Mouse (Mus musculus) liver, embryonic 13.5 days (tissue): ENCODE measurements at regions not wholly inside any gene's neighbourhood (a gene's known extent, or its start where the extent isn't known, plus 50 kb on each side); places are given as distances from the start of the nearest gene placed in this dataset.

Source experiments
- ATAC-seq: fragments of 200-750 bp; cut with Nextera tagmentation; 2 replicates; pipeline ENCODE4 v1.8.0; 2017; ENCODE audit warnings: low read depth, mild to moderate bottlenecking, moderate number of reproducible peaks, moderate library complexity
- DNase-seq: peaks from one replicate; pipeline ENCODE4 v3.0.0; 2022
- H3K27ac ChIP-seq: fragments of 300-500 bp; sonication (generic); 2 replicates; pipeline ENCODE4 v1.5.1; 2015; ENCODE audit warnings: moderate library complexity, mild to moderate bottlenecking, inconsistent platforms
- H3K27me3 ChIP-seq: fragments of 300-500 bp; sonication (generic); 2 replicates; pipeline ENCODE4 v1.6.1; 2015; ENCODE audit warnings: mild to moderate bottlenecking, inconsistent platforms
- H3K36me3 ChIP-seq: fragments of 300-500 bp; sonication (generic); 2 replicates; pipeline ENCODE4 v1.6.1; 2015; ENCODE audit warnings: mild to moderate bottlenecking, inconsistent platforms
- H3K4me1 ChIP-seq: fragments of 300-500 bp; sonication (generic); replicated peaks from 2 replicates; pipeline ENCODE4 v1.6.1; 2015; ENCODE audit warnings: inconsistent platforms
- H3K4me2 ChIP-seq: fragments of 300-500 bp; sonication (generic); 2 replicates; pipeline ENCODE4 v1.6.1; 2015; ENCODE audit warnings: inconsistent platforms, mild to moderate bottlenecking, moderate library complexity
- H3K4me3 ChIP-seq: fragments of 300-500 bp; sonication (generic); replicated peaks from 2 replicates; pipeline ENCODE4 v1.5.1; 2015; ENCODE audit warnings: mild to moderate bottlenecking, inconsistent platforms
- H3K9ac ChIP-seq: fragments of 300-500 bp; sonication (generic); 2 replicates; pipeline ENCODE4 v1.6.1; 2015; ENCODE audit warnings: mild to moderate bottlenecking, inconsistent platforms
- H3K9me3 ChIP-seq: fragments of 300-500 bp; sonication (generic); replicated peaks from 2 replicates; pipeline ENCODE4 v1.6.1; 2016; ENCODE audit warnings: inconsistent platforms
- WGBS: fragments of 180-500 bp; shearing (Covaris S2); methylation state at CpG from one replicate; pipeline ENCODE4 v1.1.7; 2015; ENCODE audit not compliant: insufficient replicate concordance; 5-methylcytosine and 5-hydroxymethylcytosine counted together

DNA sequence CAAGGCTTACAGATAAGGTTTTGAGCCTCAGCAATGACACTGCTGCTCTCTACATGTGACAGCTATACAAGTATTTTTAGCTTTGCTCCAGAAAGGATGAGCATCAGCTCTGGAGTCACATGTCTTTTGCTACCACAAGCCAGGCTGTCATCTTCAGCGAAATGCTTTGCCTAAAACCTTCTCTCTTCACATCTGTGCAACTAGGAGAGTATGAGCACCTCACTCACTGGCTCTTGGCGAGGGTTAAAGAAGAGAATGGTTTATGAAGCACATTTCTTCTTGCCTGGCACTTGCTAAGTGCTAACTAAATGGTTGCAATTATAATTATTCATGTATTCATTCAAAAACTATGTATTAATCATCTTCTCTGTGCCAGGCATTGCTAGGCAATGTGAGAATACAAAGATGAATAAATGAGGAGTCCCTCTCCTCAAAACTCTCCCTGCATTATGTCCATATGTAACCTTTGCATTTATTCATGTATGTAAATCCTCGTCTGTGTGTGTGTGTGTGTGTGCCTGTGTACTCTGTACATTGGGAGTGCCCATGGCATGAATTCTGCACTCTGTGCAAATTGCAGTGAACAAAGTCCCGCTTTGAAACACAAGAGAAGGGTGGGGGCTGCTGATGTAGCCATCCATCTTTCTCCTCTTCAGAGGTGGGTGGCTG is 682.0 kb downstream of the Gsdmc2 start:
- no peak overlapping the region for H3K9ac ChIP-seq
- WGBS: 40% methylated on average over 4 of the region's 4 CpGs
- no peaks in the 10 kb centered on the region for H3K9me3 ChIP-seq
- H3K27me3 ChIP-seq: no peaks in the 10 kb centered on the region
- no peak overlapping the region for H3K27ac ChIP-seq
- DNase-seq (no peak), ATAC-seq (no peak)
- no peak overlapping the region for H3K4me3 ChIP-seq
- no peaks in the 10 kb centered on the region for H3K36me3 ChIP-seq
- H3K4me1 ChIP-seq: no peaks in the 10 kb centered on the region
- no peak overlapping the region for H3K4me2 ChIP-seq

DNA sequence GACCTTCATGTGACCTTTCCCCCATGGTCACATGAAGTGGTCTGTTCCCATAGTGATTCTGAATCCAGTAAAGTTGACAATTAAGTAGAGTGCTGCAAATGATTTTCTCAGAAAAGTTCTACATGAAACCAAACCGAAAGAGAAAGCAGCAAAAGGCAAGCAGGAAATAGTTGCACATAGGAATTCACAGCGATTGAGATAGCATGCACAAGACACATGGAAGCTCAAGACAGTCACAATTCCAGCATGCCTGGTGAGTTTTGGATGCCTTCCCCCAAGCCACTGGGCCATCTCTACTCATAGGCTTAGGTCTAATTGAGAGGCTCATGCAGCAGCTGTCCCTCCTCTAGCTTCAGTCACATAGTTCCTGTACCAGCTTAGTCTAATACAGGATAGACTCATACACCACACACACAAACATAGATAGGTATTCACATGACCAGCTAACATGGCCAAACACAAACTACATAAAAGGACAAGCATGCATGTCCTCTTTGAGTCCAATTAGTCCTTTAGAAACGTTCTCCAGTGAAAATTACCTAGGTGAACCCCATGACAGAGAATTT is 721.8 kb downstream of the Gsdmc2 start:
- no peak overlapping the region for H3K4me3 ChIP-seq
- H3K27me3 ChIP-seq: no peaks in the 10 kb centered on the region
- ATAC-seq (no peak), DNase-seq (no peak)
- WGBS: 55% methylated on average over 3 of the region's 3 CpGs
- H3K36me3 ChIP-seq: no peaks in the 10 kb centered on the region
- no peak overlapping the region for H3K4me2 ChIP-seq
- no peak overlapping the region for H3K9ac ChIP-seq
- H3K9me3 ChIP-seq: no peaks in the 10 kb centered on the region
- no peaks in the 10 kb centered on the region for H3K4me1 ChIP-seq
- H3K27ac ChIP-seq: no peak overlapping the region

DNA sequence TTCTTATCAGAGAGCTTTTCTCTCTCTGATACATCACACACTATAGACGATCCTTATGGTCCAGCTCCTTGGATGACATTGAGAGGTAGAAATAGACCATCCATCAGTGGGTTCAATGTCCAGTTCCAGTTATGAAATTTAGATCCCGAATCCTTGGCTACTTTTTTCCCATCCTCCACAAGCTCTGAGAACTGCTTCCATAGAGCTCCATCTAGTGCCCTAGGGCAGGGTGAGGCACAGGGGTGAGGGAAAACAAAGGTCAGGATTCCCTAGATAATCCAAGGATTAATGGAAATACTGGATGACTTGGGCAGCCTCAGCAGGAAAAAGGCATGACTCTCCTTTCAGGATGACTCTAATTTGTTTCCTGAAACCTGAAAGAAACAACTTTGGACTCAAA is 732.1 kb downstream of the Gsdmc2 start:
- H3K4me1 ChIP-seq: no peaks in the 10 kb centered on the region
- no peaks in the 10 kb centered on the region for H3K36me3 ChIP-seq
- ATAC-seq (no peak), DNase-seq (no peak)
- no peaks in the 10 kb centered on the region for H3K27me3 ChIP-seq
- no peak overlapping the region for H3K27ac ChIP-seq
- no peak overlapping the region for H3K9ac ChIP-seq
- H3K9me3 ChIP-seq: no peaks in the 10 kb centered on the region
- H3K4me3 ChIP-seq: no peak overlapping the region
- H3K4me2 ChIP-seq: no peak overlapping the region
- 56% methylated on average over 2 of the region's 2 CpGs for WGBS

DNA sequence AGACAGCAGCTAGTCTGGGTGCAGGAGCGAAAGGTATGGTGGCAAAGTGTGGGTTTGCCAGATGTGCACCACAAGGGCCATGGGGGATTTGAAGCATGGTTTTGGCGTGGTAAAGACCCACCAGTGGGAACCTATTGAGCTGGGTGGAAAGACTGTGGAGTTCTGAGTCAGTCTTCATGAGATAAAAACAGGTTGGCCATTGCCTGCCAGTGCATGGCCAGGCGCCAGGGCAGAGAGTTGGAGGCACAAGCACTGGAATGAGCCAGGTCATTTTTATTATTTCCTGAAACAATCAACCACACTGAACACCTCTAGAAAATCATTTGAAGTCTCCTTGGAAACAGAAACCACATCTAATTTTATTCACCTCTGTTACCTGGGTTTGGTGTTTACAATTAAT is 744.9 kb downstream of the Gsdmc2 start:
- Histone ChIP-seq H3K27ac (no peak overlapping the region), H3K4me2 (no peak overlapping the region), H3K4me1 (no peaks in the 10 kb centered on the region), H3K4me3 (no peak overlapping the region), H3K9me3 (no peaks in the 10 kb centered on the region), H3K36me3 (no peaks in the 10 kb centered on the region), H3K27me3 (no peaks in the 10 kb centered on the region), H3K9ac (no peak overlapping the region)
- ATAC-seq (no peak), DNase-seq (no peak)
- WGBS: 61% methylated on average over 3 of the region's 3 CpGs

DNA sequence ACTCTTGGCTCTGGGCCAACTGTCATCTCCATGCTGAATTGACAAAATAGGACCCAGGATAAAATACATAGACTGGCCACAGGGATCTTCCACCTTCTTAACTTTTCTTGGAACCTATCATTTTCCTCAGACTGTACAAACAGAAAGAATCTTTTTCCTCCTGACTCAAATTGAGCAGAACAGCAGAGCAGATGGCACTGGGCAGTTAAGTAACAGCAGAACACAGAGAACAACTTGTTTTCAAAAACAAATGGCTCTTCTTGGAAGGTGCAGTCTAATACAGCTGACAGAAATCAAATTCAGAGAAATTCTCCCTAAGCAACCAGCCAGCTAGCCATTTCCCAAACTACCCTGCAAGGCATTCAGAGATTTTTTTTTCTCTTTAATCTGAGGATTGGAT is 763.0 kb downstream of the Gsdmc2 start:
- no peak overlapping the region for H3K4me3 ChIP-seq
- no peak for DNase-seq
- no peak overlapping the region for H3K27ac ChIP-seq
- no peaks in the 10 kb centered on the region for H3K9me3 ChIP-seq
- ATAC-seq: no peak
- H3K4me2 ChIP-seq: no peak overlapping the region
- H3K27me3 ChIP-seq: no peaks in the 10 kb centered on the region
- H3K4me1 ChIP-seq: no peaks in the 10 kb centered on the region
- H3K9ac ChIP-seq: no peak overlapping the region
- H3K36me3 ChIP-seq: no peaks in the 10 kb centered on the region

DNA sequence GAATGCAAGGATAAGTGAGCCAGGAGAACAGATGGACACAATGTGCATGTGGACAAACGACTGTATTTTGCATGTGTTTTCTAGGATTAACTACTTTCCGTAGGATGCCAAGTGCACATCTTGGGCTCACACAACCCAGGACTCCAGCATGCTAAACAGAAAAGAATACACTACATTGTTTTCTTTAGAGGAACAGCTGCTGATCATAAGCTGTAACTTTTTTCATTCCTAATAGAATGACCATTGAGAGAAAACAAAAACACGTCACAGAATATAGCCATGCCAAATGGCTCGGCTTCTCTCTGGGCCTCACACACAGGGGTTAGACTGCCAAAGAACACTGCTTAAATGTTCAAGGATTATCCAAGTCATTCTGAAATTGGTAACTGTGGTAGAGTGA is 765.2 kb downstream of the Gsdmc2 start:
- WGBS: 78% methylated on average over 4 of the region's 4 CpGs
- Histone ChIP-seq H3K4me2 (no peak overlapping the region), H3K4me3 (no peak overlapping the region), H3K9ac (no peak overlapping the region), H3K9me3 (no peaks in the 10 kb centered on the region), H3K36me3 (no peaks in the 10 kb centered on the region), H3K27ac (no peak overlapping the region), H3K27me3 (no peaks in the 10 kb centered on the region), H3K4me1 (no peaks in the 10 kb centered on the region)
- ATAC-seq (no peak), DNase-seq (no peak)

DNA sequence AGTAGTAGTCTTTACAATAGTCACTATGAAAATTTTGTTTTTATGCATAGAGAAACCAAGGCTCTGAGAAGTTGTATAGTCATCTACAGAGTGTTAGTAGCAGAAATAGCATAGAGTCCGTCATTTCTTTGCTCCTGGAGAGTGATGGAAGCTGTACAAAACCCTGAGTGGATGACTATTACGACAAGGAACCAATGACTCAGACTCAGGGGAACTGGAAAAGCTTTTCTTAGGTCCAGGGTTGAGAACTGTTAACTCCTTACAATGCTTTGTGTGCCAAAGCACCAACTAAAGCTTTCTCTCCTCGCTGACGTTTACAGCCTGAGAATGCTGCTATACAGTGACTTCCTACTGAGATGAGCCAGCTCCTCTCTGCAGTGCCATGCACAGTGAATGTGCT is 773.1 kb downstream of the Gsdmc2 start:
- DNase-seq (no peak), ATAC-seq (no peak)
- no peaks in the 10 kb centered on the region for H3K4me1 ChIP-seq
- H3K36me3 ChIP-seq: no peaks in the 10 kb centered on the region
- 57% methylated on average over 4 of the region's 4 CpGs for WGBS
- no peaks in the 10 kb centered on the region for H3K9me3 ChIP-seq
- no peak overlapping the region for H3K27ac ChIP-seq
- no peak overlapping the region for H3K4me3 ChIP-seq
- no peak overlapping the region for H3K9ac ChIP-seq
- H3K27me3 ChIP-seq: no peaks in the 10 kb centered on the region
- no peak overlapping the region for H3K4me2 ChIP-seq

DNA sequence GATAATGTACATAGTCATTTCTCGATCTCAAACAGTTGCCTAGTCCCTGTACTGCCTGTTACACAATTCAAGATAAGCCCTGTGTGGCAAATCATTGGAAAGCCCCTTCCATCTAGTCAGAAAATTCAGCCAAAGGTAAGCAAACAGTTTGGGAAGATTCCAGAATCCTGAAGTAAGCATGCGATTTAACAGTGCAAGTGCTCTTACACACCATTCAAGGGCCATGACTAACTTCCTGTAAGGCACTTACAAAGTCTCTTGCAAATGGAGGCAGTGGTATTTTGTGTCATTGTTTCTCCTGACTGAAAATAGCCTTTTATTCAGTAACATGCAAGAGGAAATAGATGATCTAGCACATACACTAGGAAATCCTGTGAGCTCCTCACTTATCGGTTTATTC is 777.9 kb downstream of the Gsdmc2 start:
- DNase-seq (no peak), ATAC-seq (no peak)
- Histone ChIP-seq H3K9ac (no peak overlapping the region), H3K9me3 (no peaks in the 10 kb centered on the region), H3K4me1 (no peaks in the 10 kb centered on the region), H3K36me3 (no peaks in the 10 kb centered on the region), H3K27me3 (no peaks in the 10 kb centered on the region), H3K27ac (no peak overlapping the region), H3K4me3 (no peak overlapping the region), H3K4me2 (no peak overlapping the region)
- 57% methylated on average over 3 of the region's 3 CpGs for WGBS

DNA sequence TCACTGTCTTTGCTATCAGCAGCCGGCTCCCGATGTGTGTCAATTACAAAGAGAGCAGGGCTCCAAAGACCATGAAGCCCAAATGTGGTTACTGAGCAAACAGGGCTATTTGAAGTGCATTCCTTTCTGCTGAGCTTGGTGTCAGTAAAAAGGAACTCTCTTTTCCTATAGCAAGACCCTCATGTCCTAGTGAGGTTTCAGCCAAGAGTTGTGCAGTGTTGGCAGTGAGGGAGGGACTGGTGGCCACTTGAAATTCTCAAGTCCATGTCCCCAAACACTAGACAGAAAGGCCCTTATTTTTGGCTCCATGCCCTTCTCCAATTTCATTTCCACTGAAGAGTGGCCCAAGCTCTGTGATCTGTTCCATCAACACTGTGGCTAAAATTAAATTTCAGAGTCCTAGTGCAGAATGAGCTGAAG is 778.9 kb downstream of the Gsdmc2 start:
- H3K4me1 ChIP-seq: no peaks in the 10 kb centered on the region
- H3K4me3 ChIP-seq: no peak overlapping the region
- no peak for DNase-seq
- no peak overlapping the region for H3K4me2 ChIP-seq
- H3K27me3 ChIP-seq: no peaks in the 10 kb centered on the region
- H3K27ac ChIP-seq: no peak overlapping the region
- H3K36me3 ChIP-seq: no peaks in the 10 kb centered on the region
- no peaks in the 10 kb centered on the region for H3K9me3 ChIP-seq
- no peak overlapping the region for H3K9ac ChIP-seq
- WGBS: 51% methylated on average over 2 of the region's 2 CpGs
- ATAC-seq: no peak

DNA sequence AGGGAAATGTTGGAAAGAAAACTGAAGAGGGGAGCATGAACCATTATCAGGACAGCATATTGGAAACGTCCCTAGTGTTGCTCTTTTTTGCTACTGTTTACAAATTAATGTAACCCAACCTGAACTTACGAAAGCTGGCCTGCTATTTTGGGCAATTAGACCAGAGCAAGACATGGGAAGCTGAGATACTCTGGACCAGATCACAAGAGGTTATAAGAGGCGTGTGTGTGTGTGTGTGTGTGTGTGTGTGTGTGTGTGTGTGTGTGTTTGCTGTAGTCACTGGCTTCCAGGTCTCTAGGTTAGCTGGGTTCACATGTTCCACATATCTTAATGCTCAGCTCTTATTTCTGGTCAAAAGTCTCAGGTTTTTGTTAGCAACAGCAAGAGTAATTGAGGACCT is 783.1 kb downstream of the Gsdmc2 start:
- no peak for DNase-seq
- ATAC-seq: no peak
- Histone ChIP-seq H3K27ac (no peak overlapping the region), H3K4me3 (no peak overlapping the region), H3K27me3 (no peaks in the 10 kb centered on the region), H3K4me1 (no peaks in the 10 kb centered on the region), H3K9me3 (no peaks in the 10 kb centered on the region), H3K36me3 (no peaks in the 10 kb centered on the region), H3K9ac (no peak overlapping the region), H3K4me2 (no peak overlapping the region)
- WGBS: 41% methylated on average over 3 of the region's 3 CpGs

DNA sequence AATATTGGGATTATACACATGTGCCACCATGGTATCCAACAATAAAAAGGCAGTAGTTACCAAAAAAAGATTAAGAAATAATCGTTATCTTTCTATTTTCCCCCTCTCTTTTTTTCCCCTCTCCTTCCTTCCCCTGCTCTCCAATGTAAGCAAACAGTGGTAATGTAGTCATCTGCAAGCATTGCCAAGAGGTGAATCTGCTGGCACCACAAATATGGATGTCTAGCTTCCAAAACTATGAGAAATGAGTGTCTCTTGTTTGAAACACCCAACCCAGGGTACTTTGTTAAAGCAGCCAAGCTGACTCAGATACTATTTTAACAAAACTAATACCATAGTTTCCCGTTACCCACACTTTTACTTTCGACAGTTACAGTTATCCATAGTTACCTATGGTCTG is 784.2 kb downstream of the Gsdmc2 start:
- no peak for DNase-seq
- H3K4me1 ChIP-seq: no peaks in the 10 kb centered on the region
- no peak overlapping the region for H3K9ac ChIP-seq
- 66% methylated on average over 3 of the region's 3 CpGs for WGBS
- ATAC-seq: no peak
- H3K36me3 ChIP-seq: no peaks in the 10 kb centered on the region
- H3K4me2 ChIP-seq: no peak overlapping the region
- no peak overlapping the region for H3K27ac ChIP-seq
- no peaks in the 10 kb centered on the region for H3K27me3 ChIP-seq
- no peak overlapping the region for H3K4me3 ChIP-seq
- H3K9me3 ChIP-seq: no peaks in the 10 kb centered on the region

DNA sequence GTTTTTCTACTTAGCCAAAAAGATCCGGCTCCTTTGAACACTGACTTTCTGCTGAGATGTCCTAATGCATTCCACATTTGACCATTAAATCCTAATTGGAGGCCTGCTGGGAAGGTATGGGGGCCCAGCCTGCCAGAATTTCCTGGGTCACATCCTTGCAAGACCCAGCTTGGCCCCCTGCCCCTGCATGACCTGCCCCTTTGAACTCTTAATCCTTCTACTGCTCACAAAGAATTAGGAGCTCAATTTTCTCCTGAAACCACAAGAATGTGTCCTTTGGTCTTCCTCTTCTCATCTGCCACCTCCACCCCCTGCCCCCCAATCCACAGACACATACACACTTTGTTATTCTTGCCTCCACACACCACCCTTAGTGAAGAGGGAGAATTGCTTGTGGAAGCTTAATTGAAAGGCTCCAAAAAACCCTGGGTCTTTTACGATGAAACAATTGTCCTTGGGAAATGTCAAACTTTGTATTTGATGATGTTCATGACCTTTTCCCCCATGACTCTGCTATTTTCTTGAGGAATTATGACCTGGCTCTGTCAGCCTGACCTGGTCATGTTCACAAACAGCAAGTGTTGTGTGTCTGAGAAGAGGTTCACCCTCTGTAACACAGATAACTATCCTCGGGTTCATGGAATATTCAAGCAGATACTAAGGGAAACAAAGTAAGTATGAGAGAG is 792.3 kb downstream of the Gsdmc2 start:
- no peak overlapping the region for H3K27ac ChIP-seq
- no peak overlapping the region for H3K4me3 ChIP-seq
- DNase-seq: no peak
- WGBS: 59% methylated on average over 3 of the region's 3 CpGs
- H3K4me1 ChIP-seq: no peaks in the 10 kb centered on the region
- no peaks in the 10 kb centered on the region for H3K36me3 ChIP-seq
- no peak for ATAC-seq
- H3K9ac ChIP-seq: no peak overlapping the region
- no peaks in the 10 kb centered on the region for H3K9me3 ChIP-seq
- no peak overlapping the region for H3K4me2 ChIP-seq
- H3K27me3 ChIP-seq: no peaks in the 10 kb centered on the region
